Mouse (Mus musculus) frontal cortex, adult 2 months (tissue): Measurements from ENCODE around the gene Tmed9. TPM values are rescaled to one million over a fixed set of nuclear protein-coding genes. Genes with fewer than 3 reads are reported as not detected.

Experiments
- DNase-seq, 2 experiments: peaks; one replicate each; pipeline ENCODE4 v3.0.0; 2022; ENCODE audit warnings: low spot score in 1 of 2; ENCODE audit errors: extremely low spot score in 1 of 2
- polyA plus RNA-seq: library from polyadenylated mRNA; depleted of rRNA; stranded (reverse); fragments of >200 nt; gene quantifications from 2 replicates; pipeline ENCODE4 v1.2.3, GENCODE M21; 2012; rRNA removed

The Tmed9 gene
- polyA plus RNA-seq: 97.8 and 113 TPM in 2 replicates

- DNase-seq: no peak
Measured at GRCm38 (mm10) chr13:55573432-55573831, at the start of gene Tmed9. Tmed9 (plus strand) TSS chr13:55573732.

GRCm38 (mm10) chr13:55523951-55524600 lies 49.5 kb upstream of the Tmed9 start:
- DNase-seq: no peak

DNA sequence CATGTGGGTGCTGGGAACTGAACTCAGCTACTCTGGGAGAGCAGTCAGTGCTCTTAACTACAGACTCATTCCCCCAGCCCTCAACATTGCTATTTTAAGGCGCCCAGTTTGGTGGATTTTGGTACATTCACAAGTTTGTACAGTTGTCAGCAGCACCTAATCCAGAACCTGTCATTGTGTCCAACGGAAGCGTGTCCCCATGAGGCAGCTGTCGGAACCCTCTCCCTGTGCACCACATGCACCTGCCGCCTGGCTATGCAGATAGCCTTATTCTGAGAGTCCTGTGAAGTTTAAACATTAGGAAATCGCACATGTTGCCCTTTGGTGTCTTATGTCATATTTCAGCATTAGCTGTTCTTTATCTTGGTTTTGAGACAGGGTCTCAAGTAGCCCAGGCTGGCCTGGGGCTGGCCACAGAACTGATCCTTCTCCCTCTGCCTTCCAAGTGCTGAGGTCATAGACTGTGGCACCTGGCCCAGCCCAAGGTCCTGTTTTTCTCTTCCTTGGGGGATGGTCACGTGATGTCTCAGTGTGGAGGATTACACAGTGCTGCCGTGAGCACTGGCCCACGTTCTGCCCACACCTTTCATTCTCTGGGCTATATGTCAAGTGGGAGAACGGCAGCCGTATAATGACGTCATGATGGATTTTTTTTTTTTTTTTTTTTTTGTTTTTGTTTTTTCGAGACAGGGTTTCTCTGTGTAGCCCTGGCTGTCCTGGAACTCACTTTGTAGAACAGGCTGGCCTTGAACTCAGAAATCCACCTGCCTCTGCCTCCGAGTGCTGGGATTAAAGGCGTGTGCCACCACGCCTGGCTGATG lies 47.6 kb upstream of the Tmed9 start:
- DNase-seq: no peak

DNA sequence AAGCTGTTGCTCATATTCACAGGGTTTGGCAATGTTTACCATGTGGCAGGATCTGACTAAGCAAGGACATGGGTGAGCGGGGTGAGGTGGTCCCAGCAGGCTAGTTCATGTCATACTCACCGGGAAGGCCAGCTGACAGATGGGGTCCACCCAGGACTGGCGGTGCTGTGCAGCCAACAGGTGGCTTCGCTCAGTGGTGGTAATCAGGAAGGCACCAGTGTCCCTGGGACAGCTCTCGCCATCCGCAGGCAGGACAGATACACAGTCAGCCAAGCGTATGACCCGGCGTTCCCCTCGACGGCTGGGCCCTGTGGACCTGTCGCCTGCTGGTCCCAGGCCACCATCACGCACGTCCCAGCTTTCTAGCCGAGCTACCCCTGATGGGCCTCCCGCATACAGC lies 46.3 kb upstream of the Tmed9 start:
- no peak for DNase-seq

- no peak for DNase-seq
Measured at GRCm38 (mm10) chr13:55527834-55528772, 45.4 kb upstream of the Tmed9 start.

GRCm38 (mm10) chr13:55529198-55529915 lies 44.2 kb upstream of the Tmed9 start, which contains the start of gene Dok3:
Dok3 (minus strand) TSS chr13:55529296.
- no peak for DNase-seq

DNA sequence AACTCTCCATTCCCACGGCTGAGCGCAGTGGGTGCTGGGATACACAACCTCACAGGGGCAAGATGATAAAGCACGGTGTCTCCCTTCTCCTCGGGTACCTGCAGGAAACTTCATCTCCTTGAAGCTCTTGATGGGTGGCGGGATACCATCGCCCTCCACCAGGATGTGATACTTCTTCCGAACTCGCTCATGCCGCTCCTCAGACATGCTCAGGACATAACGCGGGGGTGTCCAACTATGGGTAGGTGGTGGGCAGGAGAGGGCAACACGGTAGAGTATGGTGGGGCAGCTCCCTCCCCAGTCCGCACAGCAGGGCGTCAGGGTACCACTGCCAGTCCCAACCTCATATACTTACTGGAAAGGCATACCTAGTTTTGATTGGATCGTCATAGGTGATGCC lies 38.3 kb upstream of the Tmed9 start:
- no peak for DNase-seq

DNA sequence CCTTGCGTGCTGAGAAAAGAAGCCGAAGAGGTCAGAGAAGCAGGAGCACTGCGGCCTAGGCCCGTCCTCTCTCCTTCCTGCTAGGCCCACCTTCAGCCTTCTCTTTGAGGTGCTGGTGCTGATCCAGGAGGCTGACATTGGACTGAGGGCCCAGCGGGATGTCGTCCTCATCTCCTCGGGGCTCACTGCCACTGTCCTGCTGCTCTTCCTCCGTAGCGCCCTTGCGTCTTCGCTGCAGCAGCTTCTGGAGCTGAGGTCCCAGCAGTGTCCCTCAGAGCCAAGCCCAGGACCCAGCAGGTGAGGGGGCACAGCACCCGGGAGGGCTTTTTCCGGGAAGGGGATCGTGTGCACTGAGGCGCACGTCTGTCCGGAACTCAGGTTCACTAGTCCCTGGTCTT lies 37.7 kb upstream of the Tmed9 start:
- DNase-seq: no peak

- DNase-seq: peak; percentile 100
Measured at GRCm38 (mm10) chr13:55536194-55537175, 37.0 kb upstream of the Tmed9 start, which contains the start of gene Ddx41. Ddx41 (minus strand) TSS chr13:55536658.

- peak in 1 of 2 experiments; percentile 66 for DNase-seq
Measured at GRCm38 (mm10) chr13:55540933-55541332, 32.6 kb upstream of the Tmed9 start.

GRCm38 (mm10) chr13:55542891-55543290 lies 30.6 kb upstream of the Tmed9 start:
- DNase-seq: no peak

GRCm38 (mm10) chr13:55543447-55543846 lies 30.1 kb upstream of the Tmed9 start:
- DNase-seq: no peak

- no peak for DNase-seq
Measured at GRCm38 (mm10) chr13:55544792-55545191, 28.7 kb upstream of the Tmed9 start.

DNA sequence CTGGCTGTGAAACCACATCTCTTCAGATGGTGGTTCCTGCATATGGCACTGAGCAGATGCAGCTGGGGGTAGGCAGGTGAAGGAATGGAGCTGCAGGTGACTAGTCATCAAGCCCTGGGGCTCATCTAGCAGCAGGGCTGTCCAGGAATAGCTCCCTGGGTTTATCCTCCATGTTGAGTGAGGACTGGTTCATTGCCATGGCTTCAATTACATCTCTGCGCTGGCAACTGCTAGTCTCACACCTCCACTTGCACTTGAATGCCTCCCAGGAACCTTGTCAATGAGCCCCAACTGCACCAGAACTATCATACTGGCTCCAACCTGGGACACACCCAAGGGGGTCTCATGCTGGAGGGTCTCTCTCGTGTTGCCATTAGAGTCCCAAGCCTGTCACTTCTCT lies 25.6 kb upstream of the Tmed9 start:
- no peak for DNase-seq

- DNase-seq: no peak
Measured at GRCm38 (mm10) chr13:55548426-55548825, 25.1 kb upstream of the Tmed9 start.

DNA sequence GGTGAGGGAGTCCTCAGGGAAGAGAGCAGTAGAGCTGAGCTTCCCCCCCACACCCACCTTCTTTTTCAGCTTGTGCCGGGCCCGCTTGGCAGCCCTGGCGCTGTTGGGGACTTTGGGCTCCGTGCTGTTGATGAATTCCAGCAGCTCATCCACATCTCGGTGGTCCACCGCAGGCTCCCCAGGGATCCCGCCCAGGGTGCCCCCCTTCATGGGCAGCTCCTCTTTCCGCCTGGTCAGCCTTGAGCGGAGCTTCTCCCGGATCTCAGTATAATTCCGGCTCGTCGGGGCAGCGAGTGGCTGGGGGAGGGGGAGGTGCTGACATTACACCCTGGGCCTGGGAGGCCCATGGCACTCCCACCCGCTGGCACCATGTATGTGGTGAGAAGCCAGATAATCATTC lies 24.5 kb upstream of the Tmed9 start:
- DNase-seq: no peak

GRCm38 (mm10) chr13:55555921-55556320 lies 17.6 kb upstream of the Tmed9 start:
- DNase-seq: no peak

DNA sequence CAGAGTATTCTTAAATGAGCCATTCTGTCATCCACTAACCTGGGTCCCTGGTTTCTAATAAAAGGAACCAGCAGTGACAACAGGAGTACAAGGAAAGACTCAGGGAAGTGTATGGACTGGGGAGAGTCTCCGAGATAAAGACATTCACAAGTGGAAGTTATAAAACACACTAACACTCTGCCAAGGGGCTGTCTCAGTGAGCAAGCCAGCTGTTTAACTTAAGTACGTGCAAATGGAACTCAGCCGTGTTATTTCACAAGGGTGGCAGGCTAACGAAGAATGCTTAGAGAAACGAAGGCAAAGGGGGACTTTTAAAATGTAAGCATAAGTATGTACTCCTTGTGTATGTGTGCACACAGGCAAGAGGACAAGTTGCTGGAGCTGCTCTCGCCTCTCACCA lies 16.0 kb upstream of the Tmed9 start:
- no peak for DNase-seq

DNA sequence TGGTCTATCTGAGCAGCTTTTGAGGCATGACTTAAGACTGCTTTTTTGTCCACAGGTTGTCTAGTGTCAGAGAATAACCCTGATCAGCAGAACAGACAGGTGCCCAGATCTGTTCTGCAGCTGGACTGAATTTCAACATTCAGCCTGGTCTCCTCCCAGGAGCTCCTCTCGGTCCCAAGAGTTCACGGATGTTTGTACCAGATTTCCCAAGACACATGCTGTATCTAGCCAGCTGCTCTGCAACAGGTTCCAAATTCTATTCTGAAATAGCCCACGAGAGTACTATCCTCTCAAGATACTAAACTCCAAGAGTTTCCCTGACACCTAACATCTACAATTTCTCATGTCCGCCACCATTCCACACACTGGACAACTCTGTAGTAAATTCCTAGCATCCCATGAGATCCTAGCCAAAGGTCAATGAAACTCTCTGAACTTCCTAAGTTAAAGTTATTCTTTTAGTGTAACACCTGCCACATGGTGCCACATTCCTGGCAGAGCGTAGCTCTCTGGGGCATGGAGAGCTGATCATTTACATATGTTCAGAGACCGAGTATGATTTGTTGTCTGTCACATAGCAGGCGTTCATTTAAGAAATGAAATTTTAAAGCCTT lies 10.2 kb upstream of the Tmed9 start:
- no peak for DNase-seq
